In the genomic region with DNA sequence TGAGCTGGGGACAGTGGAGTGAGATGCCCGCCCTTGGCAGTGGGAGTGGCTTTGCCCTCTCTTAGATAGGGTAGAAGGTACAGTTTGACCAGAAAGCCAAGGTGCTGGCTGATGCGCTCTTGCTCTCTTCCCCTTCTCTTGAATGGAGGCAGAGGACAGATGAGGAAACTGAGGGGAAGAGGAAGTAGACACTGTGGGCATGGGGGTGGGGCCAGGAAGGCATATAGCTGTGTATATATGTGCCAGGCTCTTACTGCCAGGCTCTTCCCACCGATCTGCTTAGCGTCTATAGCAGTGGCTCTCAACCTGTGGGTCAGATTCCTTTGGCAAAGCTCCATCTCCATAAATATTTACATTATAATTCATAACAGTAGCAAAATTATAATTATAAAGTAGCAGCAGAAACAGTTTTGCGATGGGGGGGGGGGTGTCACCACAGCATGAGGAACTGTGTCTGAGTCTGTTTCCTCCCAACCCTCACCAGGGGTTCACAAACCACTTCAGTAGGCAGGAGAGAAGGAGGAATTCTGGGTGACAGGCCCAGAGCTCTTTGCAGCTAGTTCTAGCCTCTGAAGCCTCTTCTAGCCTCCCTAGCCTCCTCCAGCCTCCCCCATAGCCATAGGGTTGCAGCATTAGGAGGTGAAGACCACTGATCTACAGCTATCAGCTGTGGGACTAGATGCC, we compare ENCODE assay signal across 10 mouse cellular contexts. TPM values are rescaled to one million over a fixed set of nuclear protein-coding genes. Genes with fewer than 3 reads are reported as not detected.
DNase-seq lines count a peak whose midpoint lies in the region; ATAC-seq lines count a peak whose summit lies in the region.
"Had no signal": no experiment of that assay in that cellular context is flagged by ENCODE, and none has a peak within 500 bp of the region (broad histone marks: within the 10 kb centered on the region; RNA-seq: fewer than 3 reads in every experiment).

No protein-coding gene starts in this region.

- no peaks in the 10 kb centered on the region for H3K9me3 ChIP-seq in hindbrain, embryonic 14.5 days (ENCODE audit: control insufficient read depth, low read length)
- H3K9me3 ChIP-seq in hindbrain, embryonic 11.5 days (ENCODE audit: control insufficient read depth, low read length): no peaks in the 10 kb centered on the region
- H3K9me3 ChIP-seq in megakaryocyte, embryonic 14.5 days: peaks cover 10% of the 10 kb centered on the region; the same call in 1 of the 2 replicates
- H3K9me3 ChIP-seq: hindbrain, embryonic 13.5 days had no signal

- DNase-seq in hindbrain, embryonic 14.5 days (ENCODE audit: low spot score): no peak
- no peak for DNase-seq in hindbrain, embryonic 11.5 days (ENCODE audit: low spot score)
- DNase-seq in 416B (ENCODE audit: low read depth): peak; percentile 28
- DNase-seq in gastrocnemius, adult 18-20 months (ENCODE audit: low spot score): no peak
- DNase-seq in urinary bladder, adult 2 months (ENCODE audit: low spot score): no peak

- H3K4me2 ChIP-seq in hindbrain, embryonic 14.5 days (replicated peaks): no peak overlapping the region
- no peak overlapping the region for H3K4me2 ChIP-seq in hindbrain, embryonic 11.5 days (replicated peaks; ENCODE audit: low read depth, low read length)
- H3K4me2 ChIP-seq: hindbrain, embryonic 13.5 days had no signal

- no peak overlapping the region for H3K4me3 ChIP-seq in hindbrain, embryonic 14.5 days (replicated peaks; ENCODE audit: low read length)
- no peak overlapping the region for H3K4me3 ChIP-seq in hindbrain, embryonic 11.5 days (ENCODE audit: low read depth, low read length)
- H3K4me3 ChIP-seq in megakaryocyte, embryonic 14.5 days (replicated peaks): peak overlapping the region; percentile 38
- H3K4me3 ChIP-seq: hindbrain, embryonic 13.5 days had no signal

- no peak for ATAC-seq in hindbrain, embryonic 14.5 days (ENCODE audit: low FRiP score)
- no peak for ATAC-seq in hindbrain, embryonic 11.5 days (ENCODE audit: low FRiP score)
- ATAC-seq in hematopoietic stem cell, adult 5-6 weeks (replicated peaks in 1 of 2; ENCODE audit: insufficient read depth in 1 of 2, low FRiP score in 2 of 2, low TSS enrichment in 1 of 2, low read depth in 1 of 2, poor library complexity in 2 of 2, severe bottlenecking in 2 of 2): peak; percentile 60 to 94; a peak in 3 of 4 replicates
- ATAC-seq in inflammation-experienced regulatory T-cells, adult 6 months: no peak
- ATAC-seq: forebrain, embryonic 14.5 days had no signal

- no peaks in the 10 kb centered on the region for H3K27me3 ChIP-seq in hindbrain, embryonic 14.5 days (ENCODE audit: control insufficient read depth, insufficient read depth, low read length)
- no peaks in the 10 kb centered on the region for H3K27me3 ChIP-seq in hindbrain, embryonic 11.5 days (ENCODE audit: control insufficient read depth, insufficient read depth, low read length)
- H3K27me3 ChIP-seq in megakaryocyte, embryonic 14.5 days (replicated peaks): peaks cover 19% of the 10 kb centered on the region

- WGBS in hindbrain, embryonic 14.5 days: 94% methylated on average over 5 of the region's 5 CpGs
- 95% methylated on average over 5 of the region's 5 CpGs for WGBS in hindbrain, embryonic 11.5 days

- H3K36me3 ChIP-seq in hindbrain, embryonic 14.5 days (replicated peaks; ENCODE audit: control insufficient read depth, insufficient read depth): no peaks in the 10 kb centered on the region
- no peaks in the 10 kb centered on the region for H3K36me3 ChIP-seq in hindbrain, embryonic 11.5 days (ENCODE audit: control insufficient read depth, insufficient read depth, low read length)
- no peaks in the 10 kb centered on the region for H3K36me3 ChIP-seq in megakaryocyte, embryonic 14.5 days (replicated peaks; ENCODE audit: low read length)
- H3K36me3 ChIP-seq: hindbrain, embryonic 13.5 days had no signal

- H3K4me1 ChIP-seq in hindbrain, embryonic 14.5 days (replicated peaks; ENCODE audit: control insufficient read depth, insufficient read depth, low read length): peaks cover 29% of the 10 kb centered on the region
- peaks cover 14% of the 10 kb centered on the region for H3K4me1 ChIP-seq in hindbrain, embryonic 11.5 days (replicated peaks; ENCODE audit: control insufficient read depth, insufficient read depth, low read length)
- peaks cover 34% of the 10 kb centered on the region for H3K4me1 ChIP-seq in megakaryocyte, embryonic 14.5 days

- no peak overlapping the region for H3K9ac ChIP-seq in hindbrain, embryonic 14.5 days
- no peak overlapping the region for H3K9ac ChIP-seq in hindbrain, embryonic 11.5 days (ENCODE audit: low read depth, low read length)
- H3K9ac ChIP-seq: hindbrain, embryonic 13.5 days had no signal

- H3K27ac ChIP-seq in hindbrain, embryonic 14.5 days: peak overlapping the region; percentile 9; the same call in 1 of the 2 replicates
- H3K27ac ChIP-seq in hindbrain, embryonic 11.5 days (ENCODE audit: low read depth, low read length): no peak overlapping the region

RNA-seq across cellular contexts. Expression of gene Lrp8, which starts 24.9 kb away (rescaled TPM):
- polyA plus RNA-seq in hindbrain, embryonic 14.5 days (2014; fragmentation: Nextera tagmentation; extraction: Ambion mirVana): 62.2 and 69.5 TPM in 2 replicates
- polyA plus RNA-seq in hindbrain, embryonic 11.5 days (2014; fragmentation: Nextera tagmentation; extraction: Ambion mirVana): 22.6 and 24.9 TPM in 2 replicates
- 8.1 and 11.5 TPM in 2 replicates for total RNA-seq in hematopoietic stem cell, adult 5-6 weeks (2017)
- 14.7 and 29.4 TPM in 2 replicates for polyA plus RNA-seq in megakaryocyte, embryonic 14.5 days (2012; ENCODE audit: insufficient read depth, low replicate concordance)
- total RNA-seq in gastrocnemius, adult 18-20 months (2021): under 1 TPM; 0.05 to 0.07 TPM
- polyA plus RNA-seq in urinary bladder, adult 2 months (2012; rRNA removed): 0.61 and 0.66 TPM in 2 replicates
- polyA plus RNA-seq in inflammation-experienced regulatory T-cells, adult 6 months (2017; shearing (Covaris generic)): 1 to 10 TPM; 1.2 to 1.5 (median 1.2) TPM

Comparison
In these comparisons a context has a peak if more than half of its experiments do, and no peak if none do; other contexts are left out.
1. ATAC-seq: peak in hematopoietic stem cell, adult 5-6 weeks (2 of 2); none in hindbrain, embryonic 14.5 days (single experiment), hindbrain, embryonic 11.5 days (single experiment) and inflammation-experienced regulatory T-cells, adult 6 months (single experiment).